Mouse (Mus musculus) C2C12 (cell line): ENCODE data around the gene Wdr47.

Source experiments
- CEBPB ChIP-seq: IDR thresholded peaks from one replicate; pipeline ENCODE4 v1.6.1; 2011; ENCODE audit warnings: low read depth, mild to moderate bottlenecking, control low read depth, moderate library complexity
- CTCF ChIP-seq: IDR thresholded peaks from one replicate; pipeline ENCODE4 v1.5.1; 2011; ENCODE audit not compliant: control insufficient read depth, insufficient read depth, insufficient read length
- FOSL1 ChIP-seq: IDR thresholded peaks from one replicate; pipeline ENCODE4 v1.8.0; 2011; ENCODE audit warnings: mild to moderate bottlenecking, low read length; ENCODE audit not compliant: poor library complexity, insufficient read depth, severe bottlenecking
- MAX ChIP-seq: IDR thresholded peaks from one replicate; pipeline ENCODE4 v1.6.1; 2011; ENCODE audit warnings: mild to moderate bottlenecking, control low read depth
- MYOD1 ChIP-seq: IDR thresholded peaks from one replicate; pipeline ENCODE4 v1.6.1; 2011; ENCODE audit warnings: low read depth; ENCODE audit not compliant: control insufficient read depth, insufficient read length
- MYOG ChIP-seq: IDR thresholded peaks from one replicate; pipeline ENCODE4 v1.6.1; 2011; ENCODE audit not compliant: control insufficient read depth, insufficient read length; ENCODE audit errors: extremely low read depth
- USF1 ChIP-seq: IDR thresholded peaks from one replicate; pipeline ENCODE4 v1.6.1; 2011; ENCODE audit warnings: low read depth, mild to moderate bottlenecking, control low read depth, moderate library complexity

- TF ChIP-seq MYOG (no peak), CTCF (no peak), MYOD1 (no peak), MAX (no peak), USF1 (no peak), CEBPB (no peak), FOSL1 (no peak)
Observed at GRCm38 (mm10) chr3:108639412-108639811, 48.3 kb downstream of the Wdr47 start.
